Mouse (Mus musculus) bone marrow macrophage, adult 2 months (primary cell): ENCODE results near the gene Chst8.

ENCODE experiments used
- CTCF ChIP-seq: IDR thresholded peaks from 2 replicates; pipeline ENCODE4 v1.5.1; 2012; ENCODE audit warnings: low read depth, mild to moderate bottlenecking, low read length, moderate library complexity
- POLR2A ChIP-seq: IDR thresholded peaks from 2 replicates; pipeline ENCODE4 v1.6.1; 2012; ENCODE audit warnings: mild to moderate bottlenecking, low read depth, low read length, borderline replicate concordance

- TF ChIP-seq POLR2A, result no peak
- no peak for TF ChIP-seq CTCF
Measured at GRCm38 (mm10) chr7:34632966-34633742, 179.4 kb downstream of the Chst8 start.
